In the genomic region with DNA sequence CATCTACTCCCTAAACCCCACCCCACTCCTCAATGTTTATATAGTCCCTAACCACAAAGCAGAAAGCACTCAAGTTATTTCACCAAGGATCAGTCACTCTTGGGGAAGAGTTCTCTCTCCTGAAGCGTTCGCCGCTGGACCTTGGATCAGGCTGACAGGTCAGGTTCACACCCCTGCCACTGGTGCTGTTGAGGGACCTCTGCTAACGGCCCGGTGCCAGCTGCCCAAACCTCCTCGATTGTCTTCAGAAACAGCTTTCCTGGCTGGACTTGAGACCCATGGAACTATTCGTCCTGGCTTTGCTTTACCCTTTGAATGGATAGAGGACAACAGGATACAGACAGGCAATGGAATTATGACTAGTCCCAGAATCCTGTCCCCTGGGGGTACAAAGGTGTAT, we compare ENCODE assay signal across 26 mouse cellular contexts. TPM values are rescaled to one million over a fixed set of nuclear protein-coding genes. Genes with fewer than 3 reads are reported as not detected.
DNase-seq lines count a peak whose midpoint lies in the region; ATAC-seq lines count a peak whose summit lies in the region.
"Had no signal": no experiment of that assay in that cellular context is flagged by ENCODE, and none has a peak within 500 bp of the region (broad histone marks: within the 10 kb centered on the region; RNA-seq: fewer than 3 reads in every experiment).

No protein-coding gene starts in this region.

- WGBS in kidney, embryonic 16.5 days, result 83% methylated on average over 7 of the region's 7 CpGs
- 84% methylated on average over 7 of the region's 7 CpGs for WGBS in heart, embryonic 12.5 days

- 0 out of 2 replicates have a peak, but pooled peaks cover 3% of the 10 kb centered on the region for H3K36me3 ChIP-seq in kidney, embryonic 16.5 days (ENCODE audit: insufficient read depth, low read length)
- H3K36me3 ChIP-seq in heart, embryonic 12.5 days, result peaks cover 8% of the 10 kb centered on the region
- H3K36me3 ChIP-seq: G1E; hindbrain, embryonic 15.5 days had no signal

- ATAC-seq in kidney, embryonic 16.5 days (ENCODE audit: low FRiP score, low TSS enrichment), result no peak
- no peak for ATAC-seq in heart, embryonic 12.5 days (ENCODE audit: insufficient number of reproducible peaks, low FRiP score)
- ATAC-seq: forebrain, embryonic 13.5 days; forebrain, embryonic 16.5 days; Patski had no signal

- no peak overlapping the region for H3K9ac ChIP-seq in kidney, embryonic 16.5 days (replicated peaks; ENCODE audit: low read length)
- H3K9ac ChIP-seq in heart, embryonic 12.5 days, result no peak overlapping the region
- H3K9ac ChIP-seq: forebrain, embryonic 13.5 days; hindbrain, embryonic 12.5 days; hindbrain, embryonic 15.5 days had no signal

- H3K4me2 ChIP-seq in kidney, embryonic 16.5 days (replicated peaks; ENCODE audit: low read depth, low read length), result no peak overlapping the region
- no peak overlapping the region for H3K4me2 ChIP-seq in heart, embryonic 12.5 days
- H3K4me2 ChIP-seq: forebrain, embryonic 13.5 days; hindbrain, embryonic 12.5 days; hindbrain, embryonic 15.5 days had no signal

- peaks cover 12% of the 10 kb centered on the region for H3K4me1 ChIP-seq in kidney, embryonic 16.5 days (ENCODE audit: insufficient read depth, low read length)
- peaks cover 24% of the 10 kb centered on the region for H3K4me1 ChIP-seq in heart, embryonic 12.5 days (replicated peaks)
- H3K4me1 ChIP-seq: forebrain, embryonic 10.5 days; forebrain, embryonic 13.5 days had no signal

- H3K27ac ChIP-seq in kidney, embryonic 16.5 days (ENCODE audit: low read length), result no peak overlapping the region
- H3K27ac ChIP-seq in heart, embryonic 12.5 days (ENCODE audit: poor library complexity, severe bottlenecking), result no peak overlapping the region
- H3K27ac ChIP-seq: forebrain, embryonic 10.5 days; forebrain, embryonic 13.5 days; heart, adult 2 months; heart, embryonic 10.5 days; hindbrain, embryonic 12.5 days; hindbrain, embryonic 15.5 days had no signal

- DNase-seq in kidney, adult 18-20 months, result peak; percentile 23
- peak; percentile 60 for DNase-seq in kidney, adult 9 months
- DNase-seq in kidney, postnatal 25 days, result peak; percentile 49 to 77
- no peak for DNase-seq in layer of hippocampus, adult 18-20 months (ENCODE audit: low spot score in 2 of 2)
- DNase-seq: adrenal gland, adult 2 months; adrenal gland, postnatal 14 days; B cell, adult 2 months; cerebellum, adult 11 months; cerebellum, adult 2 months; cerebellum, adult 9-11 months; cerebellum, postnatal 25 days; embryo, embryonic 11 days; gastrocnemius, postnatal 10 days; gastrocnemius, postnatal 36 days; heart, adult 2 months had no signal

- H3K27me3 ChIP-seq in kidney, embryonic 16.5 days (ENCODE audit: insufficient read depth, low read length), result no peaks in the 10 kb centered on the region
- H3K27me3 ChIP-seq in heart, embryonic 12.5 days (replicated peaks), result no peaks in the 10 kb centered on the region
- H3K27me3 ChIP-seq: CH12.LX; forebrain, embryonic 13.5 days; hindbrain, embryonic 12.5 days; hindbrain, embryonic 15.5 days; Patski had no signal

- H3K9me3 ChIP-seq in kidney, embryonic 16.5 days (ENCODE audit: low read length), result no peaks in the 10 kb centered on the region
- H3K9me3 ChIP-seq in heart, embryonic 12.5 days (replicated peaks), result peaks cover 7% of the 10 kb centered on the region
- H3K9me3 ChIP-seq: forebrain, embryonic 10.5 days; forebrain, embryonic 13.5 days; G1E; heart, embryonic 10.5 days; hindbrain, embryonic 12.5 days; hindbrain, embryonic 15.5 days had no signal

- H3K4me3 ChIP-seq in kidney, embryonic 16.5 days (ENCODE audit: low read length), result no peak overlapping the region
- no peak overlapping the region for H3K4me3 ChIP-seq in heart, embryonic 12.5 days
- H3K4me3 ChIP-seq: forebrain, embryonic 10.5 days; forebrain, embryonic 13.5 days; heart, adult 2 months; heart, embryonic 10.5 days; hindbrain, embryonic 12.5 days; hindbrain, embryonic 15.5 days had no signal

RNA-seq across cellular contexts. Expression of a gene that starts 33.6 kb away (rescaled TPM):
- polyA plus RNA-seq in kidney, embryonic 16.5 days (2015; fragmentation: Nextera tagmentation; extraction: Ambion mirVana), result 84.5 and 98.6 TPM in 2 replicates
- polyA plus RNA-seq in heart, embryonic 12.5 days (2016; fragmentation: Nextera tagmentation; extraction: Ambion mirVana), result 85.3 and 92.7 TPM in 2 replicates
- total RNA-seq in layer of hippocampus, adult 18-20 months (2021), result under 1 TPM; 0.22 to 0.86 TPM

Comparison
In these comparisons a context has a peak if more than half of its experiments do, and no peak if none do; other contexts are left out.
1. DNase-seq: peak in kidney, adult 18-20 months (single experiment), kidney, adult 9 months (single experiment) and kidney, postnatal 25 days (2 of 2); none in layer of hippocampus, adult 18-20 months (0 of 2).